Mouse (Mus musculus) liver, embryonic 13.5 days (tissue): ENCODE measurements around the gene Prkca. TPM values are rescaled to one million over a fixed set of nuclear protein-coding genes. Genes with fewer than 3 reads are reported as not detected.

Source experiments
- ATAC-seq: fragments of 200-750 bp; cut with Nextera tagmentation; 2 replicates; pipeline ENCODE4 v1.8.0; 2017; ENCODE audit warnings: low read depth, mild to moderate bottlenecking, moderate number of reproducible peaks, moderate library complexity
- DNase-seq: peaks from one replicate; pipeline ENCODE4 v3.0.0; 2022
- H3K27ac ChIP-seq: fragments of 300-500 bp; sonication (generic); 2 replicates; pipeline ENCODE4 v1.5.1; 2015; ENCODE audit warnings: moderate library complexity, mild to moderate bottlenecking, inconsistent platforms
- H3K27me3 ChIP-seq: fragments of 300-500 bp; sonication (generic); 2 replicates; pipeline ENCODE4 v1.6.1; 2015; ENCODE audit warnings: mild to moderate bottlenecking, inconsistent platforms
- H3K36me3 ChIP-seq: fragments of 300-500 bp; sonication (generic); 2 replicates; pipeline ENCODE4 v1.6.1; 2015; ENCODE audit warnings: mild to moderate bottlenecking, inconsistent platforms
- H3K4me1 ChIP-seq: fragments of 300-500 bp; sonication (generic); replicated peaks from 2 replicates; pipeline ENCODE4 v1.6.1; 2015; ENCODE audit warnings: inconsistent platforms
- H3K4me2 ChIP-seq: fragments of 300-500 bp; sonication (generic); 2 replicates; pipeline ENCODE4 v1.6.1; 2015; ENCODE audit warnings: inconsistent platforms, mild to moderate bottlenecking, moderate library complexity
- H3K4me3 ChIP-seq: fragments of 300-500 bp; sonication (generic); replicated peaks from 2 replicates; pipeline ENCODE4 v1.5.1; 2015; ENCODE audit warnings: mild to moderate bottlenecking, inconsistent platforms
- H3K9ac ChIP-seq: fragments of 300-500 bp; sonication (generic); 2 replicates; pipeline ENCODE4 v1.6.1; 2015; ENCODE audit warnings: mild to moderate bottlenecking, inconsistent platforms
- H3K9me3 ChIP-seq: fragments of 300-500 bp; sonication (generic); replicated peaks from 2 replicates; pipeline ENCODE4 v1.6.1; 2016; ENCODE audit warnings: inconsistent platforms
- WGBS: fragments of 180-500 bp; shearing (Covaris S2); methylation state at CpG from one replicate; pipeline ENCODE4 v1.1.7; 2015; ENCODE audit not compliant: insufficient replicate concordance; 5-methylcytosine and 5-hydroxymethylcytosine counted together
- polyA plus RNA-seq: library from polyadenylated mRNA; unstranded; fragments of >200 nt; fragmentation: Nextera tagmentation; extraction: Ambion mirVana; gene quantifications from 2 replicates; pipeline ENCODE4 v1.2.1, GENCODE M21; 2015

Prkca gene
- polyA plus RNA-seq, 1 experiment from 2014 or later, result 1.9 TPM

GRCm38 (mm10) chr11:108038989-108039388 is 304.7 kb downstream of the Prkca start:
- 79% methylated on average over 12 of the region's 12 CpGs for WGBS
- Histone ChIP-seq H3K27me3 (no peaks in the 10 kb centered on the region), H3K36me3 (no peaks in the 10 kb centered on the region), H3K4me2 (no peak overlapping the region), H3K9me3 (no peaks in the 10 kb centered on the region), H3K4me1 (no peaks in the 10 kb centered on the region), H3K4me3 (no peak overlapping the region), H3K27ac (no peak overlapping the region), H3K9ac (no peak overlapping the region)
- DNase-seq (no peak), ATAC-seq (no peak)

- Histone ChIP-seq H3K27ac (no peak overlapping the region), H3K9ac (no peak overlapping the region), H3K36me3 (no peaks in the 10 kb centered on the region), H3K9me3 (no peaks in the 10 kb centered on the region), H3K4me2 (no peak overlapping the region), H3K4me1 (no peaks in the 10 kb centered on the region), H3K4me3 (no peak overlapping the region), H3K27me3 (no peaks in the 10 kb centered on the region)
- ATAC-seq, result no peak
- 65% methylated on average over 10 of the region's 10 CpGs for WGBS
- DNase-seq, result no peak
Measured at GRCm38 (mm10) chr11:108036339-108036738, 307.4 kb downstream of the Prkca start.

- Histone ChIP-seq H3K4me3 (no peak overlapping the region), H3K9me3 (no peaks in the 10 kb centered on the region), H3K27me3 (no peaks in the 10 kb centered on the region), H3K9ac (no peak overlapping the region), H3K4me2 (no peak overlapping the region), H3K4me1 (no peaks in the 10 kb centered on the region), H3K27ac (no peak overlapping the region), H3K36me3 (no peaks in the 10 kb centered on the region)
- ATAC-seq, result no peak
- 66% methylated on average over 5 of the region's 5 CpGs for WGBS
- DNase-seq, result no peak
Measured at GRCm38 (mm10) chr11:108035761-108036160, 308.0 kb downstream of the Prkca start.

GRCm38 (mm10) chr11:108034376-108034775 is 309.4 kb downstream of the Prkca start:
- Histone ChIP-seq H3K4me3 (no peak overlapping the region), H3K36me3 (no peaks in the 10 kb centered on the region), H3K9me3 (no peaks in the 10 kb centered on the region), H3K4me2 (no peak overlapping the region), H3K27me3 (no peaks in the 10 kb centered on the region), H3K4me1 (no peaks in the 10 kb centered on the region), H3K27ac (no peak overlapping the region), H3K9ac (no peak overlapping the region)
- DNase-seq (no peak), ATAC-seq (no peak)
- 57% methylated on average over 7 of the region's 7 CpGs for WGBS

DNA sequence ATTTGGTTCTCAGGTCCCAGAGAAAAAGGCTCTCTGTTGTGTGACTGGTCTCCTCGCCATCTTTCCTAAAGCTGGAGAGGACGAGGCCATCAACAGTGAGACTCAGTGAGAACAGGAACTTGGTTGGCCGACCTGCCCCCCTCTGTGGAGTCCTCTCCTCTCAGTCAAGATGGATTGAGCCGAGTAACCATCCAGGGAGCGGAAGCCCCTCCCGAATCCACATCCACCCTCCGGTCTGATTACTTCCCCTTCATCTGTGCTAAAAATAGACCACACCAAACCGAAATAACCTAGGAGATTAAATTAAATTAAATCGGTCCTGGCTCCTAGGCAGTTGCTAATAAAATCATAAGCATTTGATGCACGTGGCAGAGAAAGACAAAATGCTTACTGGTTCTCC is 311.2 kb downstream of the Prkca start:
- 26% methylated on average over 10 of the region's 10 CpGs for WGBS
- DNase-seq, result no peak

DNA sequence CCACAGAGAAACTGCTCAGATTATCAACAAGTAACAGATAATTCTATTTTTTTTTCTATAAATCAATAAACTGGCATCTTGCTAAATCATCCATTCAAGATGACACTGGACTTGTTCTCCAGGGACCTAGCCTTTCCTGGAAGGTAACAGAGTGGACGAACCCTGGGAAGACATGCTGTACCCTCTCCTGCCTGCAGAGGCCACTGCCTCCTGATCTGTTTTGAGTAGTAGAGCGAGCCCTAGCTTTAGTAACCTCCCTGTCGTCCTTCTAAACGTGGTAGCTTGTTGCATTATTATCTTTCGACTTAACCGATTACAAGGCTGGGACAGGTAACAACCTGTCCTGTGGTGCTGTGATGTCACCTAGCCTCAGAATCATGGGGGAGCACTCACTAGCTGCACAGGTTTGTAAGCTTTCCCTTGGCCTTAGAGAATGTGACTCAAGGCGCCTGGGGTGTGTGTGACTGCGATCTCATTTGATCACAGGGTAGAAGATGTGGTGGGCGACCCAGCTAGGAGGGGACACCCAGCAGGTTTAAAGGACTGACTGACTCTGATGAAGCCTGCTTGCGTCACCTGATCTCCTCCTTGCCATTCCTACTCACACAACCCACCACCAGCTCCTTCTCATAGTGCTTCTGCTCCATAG is 312.6 kb downstream of the Prkca start:
- ATAC-seq, result no peak
- no peak overlapping the region for H3K27ac ChIP-seq
- no peak for DNase-seq
- no peaks in the 10 kb centered on the region for H3K36me3 ChIP-seq
- no peak overlapping the region for H3K4me2 ChIP-seq
- no peaks in the 10 kb centered on the region for H3K9me3 ChIP-seq
- H3K27me3 ChIP-seq, result no peaks in the 10 kb centered on the region
- H3K4me1 ChIP-seq, result no peaks in the 10 kb centered on the region
- H3K9ac ChIP-seq, result no peak overlapping the region
- 48% methylated on average over 10 of the region's 10 CpGs for WGBS
- no peak overlapping the region for H3K4me3 ChIP-seq

More for the DNA sequence above, 311.2 kb downstream of the Prkca start:
- Histone ChIP-seq H3K4me2 (no peak overlapping the region), H3K9ac (no peak overlapping the region), H3K4me3 (no peak overlapping the region), H3K4me1 (no peaks in the 10 kb centered on the region), H3K36me3 (no peaks in the 10 kb centered on the region), H3K9me3 (no peaks in the 10 kb centered on the region), H3K27ac (no peak overlapping the region), H3K27me3 (no peaks in the 10 kb centered on the region)
- no peak for ATAC-seq

DNA sequence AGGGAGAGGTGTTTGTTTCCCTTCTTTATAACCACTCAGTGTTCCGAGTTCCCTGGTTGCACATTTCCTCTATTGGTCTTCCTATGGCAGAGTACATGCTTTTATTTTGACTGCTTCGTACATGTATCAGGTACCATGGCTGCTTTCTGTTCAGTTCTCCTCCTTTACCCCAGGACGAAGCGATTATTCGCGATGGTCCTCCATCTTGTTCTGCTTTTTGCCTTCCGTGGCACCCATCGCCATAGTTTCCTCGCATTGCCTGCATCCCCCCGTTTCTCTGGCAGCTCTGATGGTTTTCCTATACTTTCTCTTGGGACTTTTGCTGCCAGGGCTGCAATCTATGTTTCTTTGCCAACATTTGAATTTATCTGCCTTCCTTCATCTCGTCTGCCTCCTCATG is 314.4 kb downstream of the Prkca start:
- ATAC-seq (no peak), DNase-seq (no peak)
- H3K4me2 ChIP-seq, result no peak overlapping the region
- H3K27ac ChIP-seq, result no peak overlapping the region
- H3K27me3 ChIP-seq, result no peaks in the 10 kb centered on the region
- no peak overlapping the region for H3K4me3 ChIP-seq
- no peaks in the 10 kb centered on the region for H3K9me3 ChIP-seq
- H3K4me1 ChIP-seq, result no peaks in the 10 kb centered on the region
- no peaks in the 10 kb centered on the region for H3K36me3 ChIP-seq
- H3K9ac ChIP-seq, result no peak overlapping the region
- 80% methylated on average over 11 of the region's 11 CpGs for WGBS

DNA sequence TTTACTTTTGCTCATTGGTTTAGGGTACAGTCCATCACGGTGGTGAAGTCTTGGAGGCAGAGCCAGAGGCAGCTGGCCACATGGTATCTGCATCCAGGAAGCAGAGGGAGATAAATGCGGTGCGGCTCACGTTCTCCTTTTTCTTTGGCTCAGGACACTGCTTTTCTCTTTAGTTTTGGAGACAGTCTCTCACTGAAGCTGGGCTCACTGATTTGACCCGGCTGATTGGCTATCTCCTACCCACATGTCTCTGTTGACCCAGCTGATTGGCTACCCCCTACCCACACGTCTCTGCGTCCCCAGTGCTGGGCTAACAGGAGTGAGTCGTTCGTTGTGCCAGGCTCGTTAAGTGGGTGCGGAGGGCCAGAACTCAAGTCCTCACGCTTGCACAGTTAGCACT is 315.3 kb downstream of the Prkca start:
- DNase-seq (no peak), ATAC-seq (no peak)
- Histone ChIP-seq H3K36me3 (no peaks in the 10 kb centered on the region), H3K4me1 (no peaks in the 10 kb centered on the region), H3K9me3 (no peaks in the 10 kb centered on the region), H3K4me3 (no peak overlapping the region), H3K27ac (no peak overlapping the region), H3K9ac (no peak overlapping the region), H3K27me3 (no peaks in the 10 kb centered on the region), H3K4me2 (no peak overlapping the region)
- WGBS, result 47% methylated on average over 12 of the region's 12 CpGs

- H3K36me3 ChIP-seq, result no peaks in the 10 kb centered on the region
- H3K4me2 ChIP-seq, result no peak overlapping the region
- WGBS, result 52% methylated on average over 7 of the region's 7 CpGs
- no peaks in the 10 kb centered on the region for H3K27me3 ChIP-seq
- H3K9ac ChIP-seq, result no peak overlapping the region
- H3K9me3 ChIP-seq, result no peaks in the 10 kb centered on the region
- no peak for ATAC-seq
- no peak for DNase-seq
- H3K4me3 ChIP-seq, result no peak overlapping the region
- H3K27ac ChIP-seq, result no peak overlapping the region
- no peaks in the 10 kb centered on the region for H3K4me1 ChIP-seq
Measured at GRCm38 (mm10) chr11:108025726-108026425, 317.9 kb downstream of the Prkca start.

DNA sequence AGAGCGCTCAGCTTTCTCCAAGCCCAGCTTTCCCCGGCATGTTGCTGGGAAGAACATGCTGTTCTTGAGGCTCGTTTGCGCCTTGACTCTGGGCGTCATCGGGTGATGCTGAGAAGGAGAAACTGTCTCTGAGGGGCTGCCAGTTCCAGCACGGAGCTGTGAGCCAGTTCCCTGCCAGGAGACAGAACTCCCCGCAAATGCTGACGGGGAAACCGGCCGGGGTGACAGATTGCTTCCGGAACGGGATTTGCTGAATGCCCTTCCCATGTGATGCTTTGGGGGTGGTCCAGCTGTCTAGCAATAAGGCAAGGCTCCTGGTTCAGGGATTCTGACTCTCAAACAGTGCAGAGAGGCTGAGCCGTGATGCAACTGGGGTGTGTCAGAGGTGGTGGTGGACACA is 320.5 kb downstream of the Prkca start:
- no peak for DNase-seq
- no peak for ATAC-seq

GRCm38 (mm10) chr11:108020889-108021288 is 322.8 kb downstream of the Prkca start:
- no peaks in the 10 kb centered on the region for H3K36me3 ChIP-seq
- no peak overlapping the region for H3K9ac ChIP-seq
- 65% methylated on average over 3 of the region's 3 CpGs for WGBS
- ATAC-seq (no peak), DNase-seq (no peak)
- H3K9me3 ChIP-seq, result no peaks in the 10 kb centered on the region
- no peak overlapping the region for H3K4me3 ChIP-seq
- H3K27ac ChIP-seq, result no peak overlapping the region
- no peak overlapping the region for H3K4me2 ChIP-seq
- no peaks in the 10 kb centered on the region for H3K27me3 ChIP-seq
- no peaks in the 10 kb centered on the region for H3K4me1 ChIP-seq

More for the DNA sequence above, 320.5 kb downstream of the Prkca start:
- Histone ChIP-seq H3K4me1 (no peaks in the 10 kb centered on the region), H3K27ac (no peak overlapping the region), H3K9ac (no peak overlapping the region), H3K4me2 (no peak overlapping the region), H3K27me3 (no peaks in the 10 kb centered on the region), H3K4me3 (no peak overlapping the region), H3K9me3 (no peaks in the 10 kb centered on the region), H3K36me3 (no peaks in the 10 kb centered on the region)
- 67% methylated on average over 14 of the region's 14 CpGs for WGBS

DNA sequence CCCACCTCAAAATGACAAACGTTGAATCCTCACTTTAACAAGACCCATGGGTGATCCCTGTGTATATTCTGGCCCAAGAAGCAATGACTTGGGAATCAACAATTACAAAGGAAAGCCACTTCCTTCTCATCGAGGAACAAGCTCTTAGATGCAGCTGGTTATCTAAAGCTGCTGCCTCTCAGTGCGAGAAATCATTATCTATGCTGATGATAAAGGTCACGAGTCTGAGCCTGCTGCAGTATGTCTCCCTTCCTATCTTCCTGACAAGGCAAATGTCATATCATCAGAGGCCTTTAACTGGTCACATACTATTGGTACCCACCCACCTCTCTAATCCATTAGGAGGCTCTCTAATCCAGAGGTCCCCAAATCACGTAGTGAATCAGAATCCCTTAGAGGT is 328.4 kb downstream of the Prkca start:
- no peak for ATAC-seq
- H3K9ac ChIP-seq, result no peak overlapping the region
- WGBS, result 41% methylated on average over 5 of the region's 5 CpGs

More for the DNA sequence above, 328.4 kb downstream of the Prkca start:
- Histone ChIP-seq H3K27ac (no peak overlapping the region), H3K36me3 (no peaks in the 10 kb centered on the region), H3K4me3 (no peak overlapping the region), H3K4me2 (no peak overlapping the region), H3K4me1 (0 out of 2 replicates have a peak, but pooled peaks cover 3% of the 10 kb centered on the region), H3K27me3 (no peaks in the 10 kb centered on the region), H3K9me3 (no peaks in the 10 kb centered on the region)
- DNase-seq, result no peak
